Mouse (Mus musculus) liver, postnatal 0 days (tissue): ENCODE results near the gene Inpp4a.

ENCODE experiments used
- CTCF ChIP-seq: sonication (generic); IDR thresholded peaks from 2 replicates; pipeline ENCODE4 v1.5.1; 2016; ENCODE audit warnings: antibody characterized with exemption, low read depth
- EP300 ChIP-seq: IDR thresholded peaks from 2 replicates; pipeline ENCODE4 v1.6.1; 2016; ENCODE audit warnings: antibody characterized with exemption, low read depth, mild to moderate bottlenecking

DNA sequence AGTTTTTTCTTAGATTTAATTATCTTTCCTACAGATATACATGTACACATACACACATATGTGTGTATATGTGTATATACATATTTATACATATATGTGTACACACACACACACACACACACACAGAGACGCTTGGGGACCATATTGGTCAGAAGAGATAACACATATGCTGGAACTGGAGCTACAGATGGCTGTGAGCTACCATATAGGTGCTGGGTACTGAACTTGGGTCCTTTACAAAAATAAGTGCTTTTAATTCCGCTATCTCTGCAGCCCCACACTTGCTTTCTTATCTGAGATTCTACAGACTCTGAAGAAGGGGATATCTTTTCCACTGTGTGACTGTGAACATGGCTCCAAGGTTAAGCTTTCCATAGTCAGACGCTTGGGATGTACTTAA is 43.6 kb downstream of the Inpp4a start:
- no peak for TF ChIP-seq CTCF
- TF ChIP-seq EP300 = no peak
